Mouse (Mus musculus) layer of hippocampus, adult 11-12 months (tissue): ENCODE data around the gene Kansl1l.

Experiments used
- DNase-seq: peaks from one replicate; pipeline ENCODE4 v3.0.0; 2022; ENCODE audit warnings: low spot score

Kansl1l gene

DNA sequence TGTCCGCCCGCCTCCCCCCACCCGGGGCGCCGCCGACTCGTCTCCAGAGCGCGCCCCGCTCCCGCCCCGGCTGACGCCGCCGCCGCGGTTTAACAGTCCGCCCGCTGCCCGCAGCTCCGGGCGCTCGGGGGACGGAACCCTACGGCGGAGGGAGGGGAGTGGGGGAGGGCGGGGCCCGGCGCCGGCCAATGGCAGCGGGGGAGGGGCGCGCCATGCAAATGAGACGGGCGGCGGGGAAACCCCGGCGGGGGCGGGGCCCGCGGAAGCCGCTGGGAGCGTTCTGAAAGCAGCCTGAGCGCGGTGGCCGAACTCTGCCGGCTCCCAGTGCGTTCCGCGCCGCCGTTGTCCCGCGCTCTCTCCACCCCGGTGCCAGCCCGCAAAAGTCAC is at the start of gene Kansl1l:
Gene Kansl1l (minus strand): TSS at position 110 of the 387 bp plus-strand sequence.
- peak; percentile 94 for DNase-seq

DNA sequence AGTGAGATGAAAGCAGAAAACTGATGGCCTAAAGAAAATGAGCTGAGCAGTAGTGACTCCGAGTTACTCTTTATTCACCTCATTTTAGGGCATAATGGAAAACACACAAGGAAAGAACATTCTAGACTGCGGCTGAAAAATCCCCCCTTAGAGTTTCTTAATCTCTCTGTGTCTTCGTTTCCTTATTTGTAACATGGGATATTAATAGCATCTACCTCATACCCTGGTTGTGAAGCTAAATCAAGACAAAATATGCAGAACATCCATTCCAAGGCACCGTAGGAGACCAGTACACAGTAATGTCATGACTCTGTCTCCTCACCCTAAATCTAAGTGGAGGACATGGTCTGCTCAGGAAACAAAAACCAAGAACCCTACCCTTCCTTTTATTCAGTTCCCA is 48.3 kb upstream of the Kansl1l start:
- no peak for DNase-seq

DNA sequence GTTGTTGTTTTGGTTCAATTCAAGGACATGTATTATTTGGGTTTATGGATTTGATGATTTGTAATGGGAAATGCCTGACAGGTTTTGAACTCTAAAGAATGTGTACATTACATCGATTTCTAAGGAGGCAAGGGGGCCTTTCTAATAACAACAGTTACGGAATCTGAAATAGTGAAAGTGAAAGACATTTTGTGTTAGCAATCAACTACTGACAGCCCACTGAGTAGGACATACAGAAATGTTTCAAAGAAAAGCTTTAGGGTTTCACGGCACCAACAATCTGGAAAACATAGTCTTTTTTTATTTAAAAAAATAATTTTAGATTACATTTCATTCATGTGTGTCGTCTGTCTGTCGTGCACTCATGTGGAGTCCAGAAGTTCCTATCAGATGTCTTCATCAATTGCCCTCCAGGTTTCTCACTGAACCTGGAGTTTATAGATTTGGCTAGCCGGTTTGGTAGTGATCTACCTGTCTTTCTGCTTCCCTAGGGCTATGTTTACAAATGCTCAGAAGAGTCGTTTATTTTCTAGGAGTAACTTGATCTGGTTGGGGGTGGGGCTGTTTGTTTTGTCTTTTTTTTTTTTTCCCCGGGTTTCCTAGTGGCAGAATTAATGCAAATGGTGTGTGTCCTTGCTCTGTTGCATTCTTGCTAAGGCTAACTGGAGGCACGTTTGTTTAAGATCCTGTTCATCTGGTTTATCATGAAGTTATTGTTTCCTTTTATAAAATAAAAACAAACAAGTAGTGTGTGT is 46.6 kb upstream of the Kansl1l start:
- DNase-seq = no peak

DNA sequence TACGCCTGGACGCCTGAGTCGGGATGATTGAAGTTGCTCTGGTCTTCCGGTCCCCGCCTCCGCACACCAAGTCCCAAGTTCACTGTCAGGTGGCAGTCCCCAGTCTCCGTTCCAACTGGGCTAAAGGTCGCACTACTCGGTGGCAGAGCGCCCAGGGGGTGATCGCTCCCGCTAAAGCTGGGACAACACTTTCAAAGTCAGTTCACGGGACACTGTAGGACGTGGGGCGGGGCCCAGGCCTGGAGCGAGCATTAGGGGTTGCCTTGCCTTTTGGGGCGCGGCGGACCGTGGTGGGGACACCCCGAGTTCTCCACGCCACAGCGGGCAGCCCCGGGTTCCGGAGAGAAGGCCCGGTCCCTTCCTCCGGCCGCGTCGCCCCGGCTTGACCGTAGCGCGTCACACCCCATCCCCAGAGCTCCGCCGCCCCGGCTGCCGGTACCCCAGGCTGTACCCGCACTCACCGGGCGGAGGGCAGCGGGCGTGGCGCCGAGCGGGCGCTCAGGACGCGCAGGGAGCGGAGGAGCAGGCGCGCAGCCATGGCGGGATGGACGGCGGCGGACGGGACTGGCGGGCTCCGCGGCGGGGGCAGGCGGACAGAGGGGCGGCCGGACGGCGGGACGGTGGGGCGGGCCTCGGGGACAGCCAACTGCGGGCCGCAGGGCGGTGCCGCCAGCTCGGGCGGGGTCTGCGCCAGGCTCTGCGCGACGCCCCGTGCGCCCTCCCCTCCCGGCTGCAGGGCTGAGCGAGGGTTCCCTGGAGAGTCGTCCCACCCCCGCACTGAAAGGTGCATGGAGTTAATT is 45.5 kb upstream of the Kansl1l start, which contains the start of gene Acadl:
Gene Acadl (minus strand): TSS at position 566 of the 800 bp plus-strand sequence.
- peak; percentile 61 for DNase-seq

DNA sequence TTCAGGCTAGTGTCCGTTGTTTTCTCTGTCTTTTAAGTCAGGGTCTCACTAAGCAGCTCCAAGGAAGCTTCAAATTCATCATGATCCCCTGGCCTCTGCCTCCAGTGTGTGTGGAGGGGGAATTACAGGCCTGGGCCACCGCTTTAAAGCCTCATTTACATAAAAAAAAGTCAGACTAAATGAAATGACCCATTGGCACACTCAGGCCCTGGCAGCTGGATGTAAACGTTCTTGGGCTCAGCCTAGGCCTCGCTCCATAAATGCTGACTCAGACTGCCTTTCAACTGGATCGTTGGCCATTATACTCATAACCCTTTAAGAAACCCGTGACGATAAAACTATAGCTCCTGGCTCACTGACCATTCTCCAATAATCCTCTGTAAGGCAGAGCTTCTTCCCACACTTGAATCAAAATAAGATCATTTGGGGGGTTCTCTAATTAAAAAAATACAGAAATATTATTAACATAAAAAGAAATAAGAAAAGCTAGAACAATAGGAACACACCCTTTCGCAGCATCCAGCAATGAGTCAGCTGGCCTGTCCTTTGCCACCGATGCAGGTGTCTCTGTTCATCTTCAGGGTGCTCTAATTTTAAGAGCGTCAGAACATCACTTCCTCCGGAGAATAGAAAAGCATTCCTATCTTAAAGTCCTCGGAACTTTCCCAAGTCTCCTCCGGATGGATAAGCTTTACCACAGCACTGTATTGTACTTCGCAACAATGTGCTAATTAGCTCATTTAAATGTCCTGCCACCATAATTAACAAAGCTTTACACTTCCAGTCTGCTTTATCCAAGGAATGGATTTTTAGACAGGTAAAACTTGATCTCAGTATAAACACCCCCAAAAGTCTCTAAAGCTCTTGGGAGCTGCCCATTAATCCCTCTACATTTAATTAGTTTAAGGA is 44.7 kb upstream of the Kansl1l start:
- no peak for DNase-seq

DNA sequence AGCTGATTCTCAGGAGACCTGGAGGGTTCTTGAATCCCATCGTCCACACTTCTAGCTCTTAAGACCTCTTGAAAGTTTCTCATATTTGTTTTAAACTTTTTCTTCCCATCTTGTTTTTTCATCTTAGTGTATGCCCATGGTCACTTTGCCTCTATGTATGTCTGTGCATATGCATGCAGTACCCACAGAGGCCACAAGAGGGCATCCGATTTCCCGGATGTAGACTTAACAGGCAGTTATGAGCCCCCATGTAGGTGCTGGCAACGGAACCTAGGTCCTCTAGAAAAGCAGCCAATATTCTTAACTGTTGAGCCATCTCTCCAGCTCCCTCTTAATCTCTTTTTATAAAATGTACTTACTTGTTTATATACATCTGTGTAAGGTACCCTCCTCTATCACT is 30.1 kb upstream of the Kansl1l start:
- DNase-seq = no peak

DNA sequence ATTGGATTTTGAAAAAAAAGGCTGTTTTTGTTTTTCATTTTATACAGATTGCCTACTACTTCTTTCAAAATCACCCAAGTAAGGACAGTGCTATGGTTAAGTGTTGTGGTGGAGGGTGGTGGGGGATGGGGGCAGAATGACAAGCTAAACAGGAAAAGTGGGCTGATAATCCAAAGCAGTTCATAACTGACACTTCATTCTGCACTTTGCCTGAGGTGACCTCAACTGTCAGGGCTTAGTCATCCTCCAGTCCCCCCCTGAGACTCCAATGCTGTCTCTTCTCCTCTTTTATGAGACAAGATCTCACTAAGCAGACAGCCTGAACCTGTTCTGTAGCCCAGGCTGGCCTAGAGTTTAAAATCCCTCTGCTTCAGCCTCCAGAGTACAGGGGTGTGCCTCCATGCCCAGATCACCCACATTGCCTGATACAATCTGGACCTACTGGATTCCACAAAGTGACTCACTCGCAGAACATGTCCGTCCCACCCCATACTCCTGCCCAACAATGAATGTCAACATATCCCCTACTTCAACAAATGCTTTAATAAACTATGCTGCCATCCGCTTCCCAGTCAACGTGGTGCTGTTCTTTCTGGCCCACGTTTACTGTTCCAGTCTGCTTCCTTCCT is 28.4 kb upstream of the Kansl1l start:
- DNase-seq = no peak

DNA sequence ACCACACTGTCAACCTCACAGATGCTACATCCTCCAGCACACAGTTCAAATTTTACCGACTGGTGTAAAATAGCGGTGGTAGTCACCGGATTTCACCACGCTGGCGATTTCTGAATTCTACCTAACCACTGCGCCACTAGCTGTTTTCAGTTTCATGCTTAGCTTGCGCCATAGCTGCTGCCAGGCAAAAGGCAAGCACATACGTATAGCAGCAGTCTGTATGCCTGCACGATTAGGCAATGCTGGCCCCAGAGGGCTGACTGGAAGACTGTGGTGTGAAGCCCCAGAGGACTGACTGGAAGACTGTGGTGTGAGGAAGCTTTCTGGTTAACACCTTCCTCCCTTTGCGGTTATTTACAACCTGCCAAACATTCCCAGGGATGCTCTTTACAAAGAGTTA is 24.6 kb upstream of the Kansl1l start:
- no peak for DNase-seq

DNA sequence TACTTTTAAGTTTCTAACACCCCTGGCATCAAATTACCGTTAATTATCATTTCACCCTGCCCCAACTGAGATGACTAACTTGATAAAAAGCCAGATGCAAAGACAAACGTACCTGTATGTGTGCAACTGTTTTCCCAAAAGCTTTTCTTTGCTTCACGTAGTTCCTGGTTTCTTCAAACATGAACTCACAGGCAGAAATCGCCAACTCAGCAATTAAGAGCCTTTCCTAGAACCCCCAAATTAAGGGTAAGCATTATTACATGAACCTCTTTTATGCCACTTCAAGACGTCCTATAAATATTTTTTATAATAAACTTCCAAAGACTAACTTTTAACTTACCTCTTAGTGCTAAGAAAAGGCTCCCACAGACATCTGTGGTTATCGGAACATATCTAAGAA is 24.1 kb upstream of the Kansl1l start:
- DNase-seq = no peak

DNA sequence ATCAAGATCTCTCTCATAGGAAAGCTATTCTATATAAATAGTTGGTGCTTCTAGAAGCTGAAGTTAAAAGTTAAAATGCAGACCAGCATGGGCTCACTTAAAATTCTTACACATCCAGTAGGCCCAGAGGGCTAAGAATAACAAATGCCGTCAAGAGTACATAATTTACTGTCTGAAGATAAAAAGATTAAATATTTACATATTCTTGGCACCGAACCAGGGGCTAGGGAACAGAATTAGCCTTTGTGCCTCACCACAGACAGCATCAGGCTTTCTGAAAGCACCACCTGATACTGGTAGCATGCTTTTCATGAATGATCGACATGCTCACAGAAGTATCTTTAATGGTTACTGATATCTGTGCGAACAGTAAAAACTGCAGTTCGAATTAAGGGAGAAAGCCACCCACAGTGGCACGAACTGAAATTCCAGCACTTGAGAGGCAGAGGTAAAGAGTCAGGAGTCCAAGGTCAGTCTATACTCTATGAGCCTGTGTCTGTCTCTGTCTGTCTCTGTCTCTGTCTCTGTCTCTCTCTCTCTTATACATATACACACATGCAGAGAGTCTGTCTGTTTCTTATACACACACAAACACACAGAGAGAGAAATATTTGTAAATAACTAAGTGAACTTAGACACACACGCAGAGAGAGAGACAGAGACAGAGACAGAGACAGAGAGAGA is 22.5 kb upstream of the Kansl1l start:
- DNase-seq = no peak

DNA sequence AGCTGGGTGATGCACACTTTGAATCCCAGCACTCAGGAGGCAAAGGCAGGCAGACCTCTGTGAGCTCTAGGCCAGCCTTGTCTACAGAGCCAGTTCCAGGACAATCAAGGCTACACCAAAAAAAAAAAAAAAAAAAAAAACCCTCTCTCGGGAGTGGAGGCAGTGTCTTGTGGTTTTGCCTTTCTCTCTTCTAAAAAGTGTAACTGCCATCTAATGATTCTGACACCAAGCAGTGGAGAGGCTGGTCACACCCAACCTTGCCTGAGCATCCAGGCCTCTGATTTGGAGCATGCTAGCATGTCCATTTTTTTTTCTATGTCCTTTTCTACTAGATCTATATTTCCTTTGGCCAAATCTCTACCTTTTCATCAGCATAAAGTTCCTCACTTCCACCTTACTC is 21.8 kb upstream of the Kansl1l start:
- no peak for DNase-seq

DNA sequence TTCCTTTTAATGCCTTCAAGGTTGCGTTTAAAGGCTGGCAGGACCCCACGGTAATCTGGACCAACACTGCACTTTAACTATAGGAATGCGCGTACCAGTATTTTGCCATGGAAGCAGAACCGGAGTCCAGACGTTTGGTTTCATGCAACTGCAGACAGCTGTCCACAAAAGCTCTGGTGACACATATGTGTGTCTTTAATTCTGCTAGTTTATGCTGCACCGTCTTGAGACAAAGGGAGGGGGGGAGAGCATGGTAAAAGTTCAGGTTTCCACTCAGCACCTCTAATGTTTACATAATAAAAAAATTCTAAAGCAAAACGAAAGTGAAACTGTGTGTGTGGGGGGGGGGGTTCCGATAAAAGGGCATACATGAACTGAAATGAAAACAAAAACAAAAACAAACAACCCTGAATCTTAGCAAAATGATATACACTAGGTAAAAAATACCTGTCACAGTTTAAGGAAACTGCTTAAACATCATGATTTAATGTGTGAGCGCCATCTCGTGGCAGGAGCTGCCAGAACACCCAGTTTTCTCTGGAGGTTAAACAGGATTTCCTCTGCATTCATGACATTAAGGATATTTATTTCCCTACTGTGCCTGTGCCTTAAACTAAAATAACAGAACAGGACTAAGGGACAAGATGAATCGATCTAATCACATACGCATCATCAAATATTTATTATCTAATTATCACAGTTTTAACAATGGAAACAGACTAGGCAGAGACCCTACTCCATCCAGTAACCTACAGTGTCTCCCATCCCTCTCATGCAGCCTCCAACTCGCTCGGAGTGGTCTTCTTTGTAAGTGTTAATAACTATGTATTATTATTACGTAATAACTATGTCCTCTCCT is 21.1 kb upstream of the Kansl1l start:
- peak; percentile 82 for DNase-seq

DNA sequence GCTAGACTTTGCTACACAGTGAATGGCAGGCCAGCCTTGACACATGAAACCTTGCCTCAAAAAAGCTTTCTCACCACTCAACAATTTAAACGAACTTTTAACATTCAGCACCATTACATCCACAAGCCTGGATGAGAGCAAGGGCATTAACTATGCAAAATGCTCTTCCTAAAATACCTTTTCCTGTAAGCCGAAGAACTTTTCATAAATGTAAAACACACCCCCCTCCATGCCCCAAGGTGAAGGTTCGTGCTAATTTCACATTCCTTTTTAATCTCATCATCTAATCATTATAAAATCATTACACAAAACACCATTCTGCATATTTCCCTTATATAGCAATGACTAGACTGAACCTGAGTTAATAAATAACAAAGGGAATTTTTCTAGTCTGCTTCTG is 19.8 kb upstream of the Kansl1l start:
- no peak for DNase-seq

DNA sequence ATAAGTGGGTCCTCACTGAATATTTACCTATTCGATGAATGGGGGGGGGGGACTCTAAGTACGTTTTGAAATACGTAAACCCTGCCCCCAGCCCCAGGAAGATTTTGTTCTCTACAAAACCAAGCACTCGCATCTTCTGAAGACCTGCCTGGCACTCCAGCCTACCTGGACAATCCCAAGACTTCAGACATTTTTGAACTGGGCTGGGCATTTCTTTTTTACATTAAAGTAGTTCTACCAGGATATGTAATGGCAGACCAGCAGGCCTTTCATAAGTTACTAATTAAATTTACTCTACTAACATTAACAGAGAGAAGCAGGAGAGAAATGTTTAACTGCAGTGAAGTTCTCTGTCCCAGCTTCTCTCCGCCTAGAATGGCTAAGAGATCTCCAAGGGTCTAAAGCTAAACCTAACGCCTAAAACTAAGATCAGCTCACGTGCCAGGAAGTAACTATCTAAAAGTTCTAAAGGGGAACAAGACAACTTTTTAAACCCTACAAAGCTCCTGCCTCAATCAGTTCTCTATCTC is 15.3 kb upstream of the Kansl1l start:
- DNase-seq = no peak

DNA sequence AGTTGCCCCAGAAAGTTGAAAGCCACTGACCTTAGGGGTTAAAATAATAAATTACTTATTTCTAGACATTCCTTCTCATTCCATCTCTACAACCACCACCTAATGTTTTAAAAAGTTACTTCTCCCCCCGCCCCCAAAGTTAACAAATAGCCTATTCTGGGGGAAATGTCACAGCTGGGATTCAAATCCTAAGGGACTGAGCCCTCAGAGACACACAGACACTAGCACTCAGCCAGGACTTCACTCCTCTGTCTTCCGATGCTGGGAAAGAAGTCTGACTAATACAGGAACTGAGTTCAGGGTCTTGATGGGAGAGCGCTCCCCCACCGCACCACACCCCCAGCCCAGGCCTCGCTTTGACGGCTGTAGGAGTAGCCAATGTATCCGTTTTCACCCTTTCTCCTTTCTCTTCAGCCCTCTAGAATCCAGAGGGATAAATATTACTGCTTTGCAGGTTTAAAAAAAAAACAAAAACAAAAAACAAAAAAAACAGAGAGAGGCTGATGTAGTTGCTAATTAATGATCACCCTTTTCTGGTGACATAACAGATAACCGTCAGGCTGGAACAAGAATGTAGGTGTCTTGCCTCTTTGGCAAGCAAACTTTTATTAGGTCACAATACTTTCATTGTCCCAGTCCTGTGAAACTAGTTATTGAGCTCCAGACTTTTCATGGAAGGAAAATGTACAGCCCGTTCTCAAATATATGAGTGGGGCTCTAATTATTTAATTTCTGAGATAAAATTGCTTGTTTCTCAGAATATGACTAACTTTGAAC is 14.7 kb upstream of the Kansl1l start:
- no peak for DNase-seq

DNA sequence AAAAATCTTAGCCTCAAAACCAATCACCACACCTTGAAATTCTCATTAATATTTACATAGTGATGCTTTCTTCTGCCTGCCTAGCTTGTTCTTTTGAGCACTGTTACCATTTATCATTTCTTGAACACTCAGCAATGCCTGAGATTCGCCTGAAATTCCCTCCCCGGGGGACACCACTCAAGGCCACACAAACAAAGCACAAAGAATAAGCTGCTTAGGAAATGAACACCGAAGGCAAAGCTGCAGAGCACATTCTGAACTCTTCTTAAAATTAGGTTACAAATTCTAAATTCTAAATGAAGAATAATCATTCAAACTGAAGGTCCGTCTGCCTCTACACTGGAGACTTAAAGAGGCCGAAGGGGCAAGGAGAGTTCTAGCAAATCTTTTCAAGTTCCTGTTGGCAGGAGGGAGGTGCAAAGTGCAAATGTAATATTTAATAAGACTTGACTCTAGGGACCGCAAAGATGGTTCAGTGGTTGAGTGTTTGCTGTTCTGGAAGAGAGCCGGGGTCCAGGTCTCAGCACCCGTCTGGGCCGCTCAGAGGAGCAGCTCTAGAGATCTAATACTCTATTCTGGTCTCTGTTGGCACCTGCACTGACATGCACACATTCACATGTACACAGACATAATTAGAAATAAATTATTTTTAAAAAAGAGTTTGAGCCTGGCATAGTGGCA is 12.2 kb upstream of the Kansl1l start:
- DNase-seq = no peak

DNA sequence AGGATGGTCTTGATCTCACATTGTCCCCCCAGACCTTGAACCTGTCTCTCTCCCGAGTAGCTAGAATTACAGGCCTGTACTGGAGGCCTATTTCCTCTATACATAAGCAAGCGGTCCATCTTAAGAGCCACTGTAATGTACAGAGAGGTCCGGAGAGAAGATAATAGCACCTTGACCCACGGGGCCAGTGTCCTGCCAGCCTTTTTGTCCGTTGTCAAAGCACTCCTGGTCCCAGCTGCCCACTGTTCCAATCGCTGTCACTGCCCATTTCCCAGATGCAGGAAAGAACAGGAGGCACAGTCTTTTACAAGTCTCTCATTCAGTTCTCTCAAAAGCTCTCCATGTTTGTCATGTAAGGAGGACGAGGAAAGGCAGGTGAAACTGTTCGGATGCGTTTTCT is 4.6 kb upstream of the Kansl1l start:
- DNase-seq = no peak

DNA sequence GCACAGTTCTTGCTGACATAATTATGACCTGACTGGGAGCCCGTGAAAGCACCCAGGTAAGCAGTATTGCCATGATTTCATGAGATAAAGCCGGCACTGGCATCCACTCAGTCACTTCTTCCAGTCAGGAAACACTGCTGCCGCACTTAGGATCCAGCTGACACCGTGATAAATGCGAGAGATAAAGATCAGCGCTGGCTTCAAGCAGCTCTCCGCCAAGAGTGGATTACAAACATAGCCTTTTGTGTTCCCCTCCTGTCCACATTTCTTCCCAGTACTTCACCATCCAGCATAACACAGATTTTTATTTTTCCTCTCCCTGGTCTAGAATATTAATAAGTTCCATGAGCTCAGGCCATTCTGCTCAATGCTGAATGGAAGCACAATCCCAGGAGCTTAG is 2.9 kb upstream of the Kansl1l start:
- DNase-seq = no peak

DNA sequence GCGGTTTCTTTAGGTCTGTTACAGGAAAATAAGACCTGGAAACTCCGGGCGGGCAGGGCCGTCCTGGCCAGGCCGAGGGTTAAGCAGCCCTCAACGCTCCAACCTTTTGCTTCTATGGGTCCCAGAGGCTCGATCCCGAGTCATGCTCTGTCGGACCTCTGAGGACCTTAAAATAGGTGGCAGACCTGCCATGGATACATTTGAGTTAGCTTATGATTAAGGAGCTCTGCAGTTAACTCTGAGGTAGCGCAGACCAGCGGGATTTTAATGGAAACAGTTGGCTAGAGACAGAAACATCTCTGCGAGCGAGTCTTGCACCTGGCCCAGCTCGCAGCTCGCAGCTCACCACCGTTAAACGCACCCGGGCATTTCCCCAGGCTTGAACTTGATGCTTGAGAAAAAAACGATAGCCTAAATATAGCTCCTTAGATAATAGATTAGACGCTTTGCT is 528 bp upstream of the Kansl1l start:
- DNase-seq = no peak
